Mouse (Mus musculus) cerebellum, adult 2 months (tissue): ENCODE results near the gene Mypop. TPM values are rescaled to one million over a fixed set of nuclear protein-coding genes. Genes with fewer than 3 reads are reported as not detected.

Source experiments
- DNase-seq, 2 experiments: peaks; one replicate each; pipeline ENCODE4 v3.0.0; 2021
- H3K27ac ChIP-seq: fragments of 200-500 bp; 2 replicates; pipeline ENCODE4 v1.5.1; 2012; ENCODE audit warnings: low read length, control low read depth, inconsistent platforms; ENCODE audit not compliant: insufficient read depth
- H3K27me3 ChIP-seq: fragments of 200-500 bp; 2 replicates; pipeline ENCODE4 v1.6.1; 2012; ENCODE audit warnings: inconsistent platforms, mild to moderate bottlenecking, low read length, moderate library complexity; ENCODE audit not compliant: control insufficient read depth, insufficient read depth
- H3K4me1 ChIP-seq: fragments of 200-500 bp; 2 replicates; pipeline ENCODE4 v1.6.1; 2011; ENCODE audit warnings: low read length; ENCODE audit not compliant: control insufficient read depth, insufficient read depth
- H3K4me3 ChIP-seq: fragments of 200-500 bp; replicated peaks from 2 replicates; pipeline ENCODE3; 2011; ENCODE audit warnings: mild to moderate bottlenecking, low read depth, low read length, control low read depth; ENCODE audit not compliant: insufficient read depth
- CTCF ChIP-seq: fragments of 200-500 bp; IDR thresholded peaks from 2 replicates; pipeline ENCODE4 v1.5.1; 2011; ENCODE audit warnings: low read depth, mild to moderate bottlenecking, control low read depth, low read length, moderate library complexity, borderline replicate concordance; ENCODE audit not compliant: insufficient read depth
- POLR2A ChIP-seq: fragments of 200-500 bp; IDR thresholded peaks from 2 replicates; pipeline ENCODE4 v1.6.1; 2011; ENCODE audit warnings: low read length, control low read depth, borderline replicate concordance; ENCODE audit not compliant: insufficient read depth
- WGBS: fragments of 180-500 bp; shearing (Covaris S2); methylation state at CpG from one replicate; pipeline ENCODE4 v1.1.7; 2018; 5-methylcytosine and 5-hydroxymethylcytosine counted together
- polyA plus RNA-seq: library from polyadenylated mRNA; depleted of rRNA; stranded (reverse); fragments of >200 nt; gene quantifications from 2 replicates; pipeline ENCODE4 v1.2.3, GENCODE M21; 2012; rRNA removed

The Mypop gene
- polyA plus RNA-seq = 52.6 and 55.3 TPM in 2 replicates

DNA sequence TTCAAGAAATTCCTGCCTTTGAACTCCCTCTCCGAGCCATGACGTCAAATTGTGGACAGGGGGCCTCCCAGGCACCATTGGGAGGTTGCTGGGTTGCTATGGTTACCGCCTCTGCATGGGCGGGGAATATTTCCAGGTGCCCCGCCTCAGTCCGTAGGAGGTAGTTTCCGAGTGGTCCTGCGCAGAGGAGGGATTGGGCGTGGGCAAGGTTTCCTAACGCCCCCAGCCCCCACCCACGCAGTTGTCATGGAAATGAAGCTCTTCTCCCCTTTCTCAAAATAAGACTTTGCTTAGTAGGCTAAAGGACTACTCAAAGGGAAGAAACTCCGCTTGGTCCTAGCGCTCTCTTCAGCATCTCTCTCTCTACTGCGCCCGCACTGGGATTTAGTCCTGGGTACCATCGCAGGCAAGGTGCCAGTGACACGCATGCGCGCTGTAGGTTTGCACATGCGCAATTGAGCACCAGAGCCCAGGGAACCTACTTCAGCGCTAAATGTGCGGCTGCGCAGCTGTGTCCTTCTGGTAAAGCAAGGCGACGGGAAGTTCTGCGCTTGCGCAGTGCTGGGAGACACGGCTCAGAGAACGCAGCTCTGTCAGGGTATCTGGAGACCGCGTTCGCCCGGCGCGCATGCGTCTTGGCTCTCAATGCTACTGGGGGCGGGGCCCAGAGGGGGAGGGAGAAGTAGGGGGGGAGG, at the start of gene Mypop:
Gene Mypop, plus strand, starts transcription at position 645 of the 695 bp plus-strand sequence.
- under 1% methylated on average over 37 of the region's 37 CpGs for WGBS
- Histone ChIP-seq H3K27ac (peak within 1 kb of the TSS; percentile 93), H3K27me3 (no peaks in the 10 kb centered on the region), H3K4me3 (peak within 1 kb of the TSS; percentile 80), H3K4me1 (peaks cover 10% of the 10 kb centered on the region; the same call in 1 of the 2 replicates)
- peak; percentile 100 for DNase-seq
- peak; percentile 95; the same call in 1 of the 2 replicates for TF ChIP-seq POLR2A
- TF ChIP-seq CTCF = no peak

DNA sequence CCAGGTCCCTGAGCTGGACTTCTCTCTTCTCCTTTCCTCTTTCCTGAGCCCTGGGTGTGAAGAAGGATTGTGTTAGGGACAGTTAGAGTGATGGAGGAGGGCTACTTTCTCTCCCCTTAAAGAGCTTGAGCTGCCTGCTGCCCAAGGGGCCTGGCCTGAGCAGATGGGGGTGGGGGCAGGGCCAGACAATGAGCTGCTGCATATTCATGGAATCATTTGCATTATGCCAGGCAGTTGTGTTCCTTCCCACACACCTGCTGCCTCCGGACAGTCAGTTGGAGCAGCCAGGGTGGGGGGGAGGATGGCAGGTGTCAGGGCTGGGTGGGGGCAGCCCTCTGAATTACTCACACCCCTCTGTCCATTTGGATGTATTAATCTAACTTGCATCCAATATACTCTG, 48.7 kb upstream of the Mypop start:
- Histone ChIP-seq H3K4me3 (no peak overlapping the region), H3K27me3 (no peaks in the 10 kb centered on the region), H3K4me1 (peaks cover 3% of the 10 kb centered on the region), H3K27ac (no peak overlapping the region)
- DNase-seq = no peak
- 25% methylated on average over 1 of the region's 1 CpGs for WGBS
- TF ChIP-seq CTCF (no peak), POLR2A (no peak)

DNA sequence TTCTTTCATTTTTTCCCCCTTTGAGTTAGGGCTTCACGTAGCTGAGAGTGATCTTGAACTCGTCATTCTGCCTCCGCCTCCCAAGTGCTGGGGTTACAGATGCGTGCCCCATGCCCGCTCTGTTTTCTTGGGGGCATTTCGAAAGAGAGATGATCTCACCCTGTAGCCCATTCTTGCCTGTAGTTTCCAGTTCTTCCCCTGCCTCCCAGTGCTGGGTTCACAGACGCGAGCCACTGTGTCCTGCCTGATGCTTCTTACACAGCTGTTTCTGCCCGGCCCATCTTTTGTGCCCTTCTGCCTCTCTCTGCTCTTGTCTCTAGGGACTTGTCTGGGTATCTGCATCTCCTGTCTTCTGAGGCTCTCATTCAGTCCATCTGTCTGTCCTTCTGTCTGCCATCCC, 48.2 kb upstream of the Mypop start:
- no peak for DNase-seq
- peak overlapping the region; percentile 35; the same call in 1 of the 2 replicates for H3K27ac ChIP-seq
- TF ChIP-seq POLR2A = no peak
- TF ChIP-seq CTCF = no peak
- H3K27me3 ChIP-seq = no peaks in the 10 kb centered on the region
- WGBS = 63% methylated on average over 9 of the region's 9 CpGs
- peaks cover 3% of the 10 kb centered on the region for H3K4me1 ChIP-seq
- H3K4me3 ChIP-seq = no peak overlapping the region

DNA sequence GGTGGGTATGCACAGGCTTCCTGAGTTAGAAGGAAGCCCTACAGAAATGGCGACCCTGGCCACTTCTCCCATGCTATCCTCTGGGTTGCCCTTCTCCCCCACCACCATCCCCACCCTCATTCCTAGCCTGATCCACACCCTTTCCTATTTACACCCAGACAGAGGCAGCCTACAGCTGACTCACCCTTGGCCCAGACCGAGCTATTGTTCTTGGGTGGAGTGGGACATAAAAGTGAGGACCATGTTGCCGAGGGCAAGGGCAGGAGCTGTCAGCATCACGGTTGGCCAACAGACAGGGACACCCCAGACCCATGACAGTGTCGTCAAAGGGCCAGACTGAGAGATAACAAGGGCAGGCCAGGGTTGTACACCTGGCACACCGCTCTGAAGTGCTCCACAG, 42.9 kb upstream of the Mypop start:
- Histone ChIP-seq H3K27ac (no peak overlapping the region), H3K4me3 (no peak overlapping the region), H3K27me3 (no peaks in the 10 kb centered on the region), H3K4me1 (peaks cover 10% of the 10 kb centered on the region; the same call in 1 of the 2 replicates)
- no peak for DNase-seq
- 34% methylated on average over 6 of the region's 6 CpGs for WGBS
- TF ChIP-seq POLR2A (no peak), CTCF (no peak)

DNA sequence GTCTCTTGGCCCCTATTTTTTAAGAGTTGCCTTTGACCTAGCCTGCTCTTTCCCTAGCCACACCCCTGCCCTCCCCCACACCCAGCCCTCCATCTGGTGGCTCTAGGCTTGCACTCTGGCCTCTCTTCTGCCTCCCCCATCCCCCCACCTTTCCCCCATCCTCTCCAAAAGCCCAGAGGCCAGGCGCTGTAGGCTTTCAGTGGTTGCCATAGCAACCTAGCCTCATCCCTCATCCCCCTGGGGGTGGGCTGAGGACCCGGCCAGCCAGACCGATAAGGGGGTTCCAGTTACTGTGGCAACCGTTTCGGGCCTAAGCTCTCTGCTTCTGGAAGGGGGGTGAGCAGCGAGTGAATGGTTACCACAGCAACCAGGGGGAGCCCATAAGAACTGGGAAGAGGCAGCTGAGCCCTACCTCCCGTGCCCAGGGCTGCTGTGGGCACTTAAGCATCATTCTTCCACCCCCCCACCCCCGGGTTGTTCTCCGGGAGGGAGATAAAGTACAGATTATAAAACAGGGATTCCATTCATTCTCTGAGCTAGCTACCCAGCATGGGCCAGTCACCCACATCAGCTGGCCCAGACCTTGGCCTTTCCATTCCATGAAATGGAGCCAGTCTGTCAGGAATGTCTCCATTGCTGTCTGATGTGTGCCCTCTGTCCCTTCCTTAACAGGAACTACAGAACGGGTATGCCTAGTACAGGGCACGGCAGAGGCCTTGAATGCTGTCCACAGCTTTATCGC, 41.1 kb upstream of the Mypop start:
- TF ChIP-seq CTCF (no peak), POLR2A (no peak)
- Histone ChIP-seq H3K4me1 (peaks cover 10% of the 10 kb centered on the region; the same call in 1 of the 2 replicates), H3K27ac (no peak overlapping the region), H3K27me3 (no peaks in the 10 kb centered on the region), H3K4me3 (no peak overlapping the region)
- DNase-seq = no peak
- 27% methylated on average over 12 of the region's 12 CpGs for WGBS

DNA sequence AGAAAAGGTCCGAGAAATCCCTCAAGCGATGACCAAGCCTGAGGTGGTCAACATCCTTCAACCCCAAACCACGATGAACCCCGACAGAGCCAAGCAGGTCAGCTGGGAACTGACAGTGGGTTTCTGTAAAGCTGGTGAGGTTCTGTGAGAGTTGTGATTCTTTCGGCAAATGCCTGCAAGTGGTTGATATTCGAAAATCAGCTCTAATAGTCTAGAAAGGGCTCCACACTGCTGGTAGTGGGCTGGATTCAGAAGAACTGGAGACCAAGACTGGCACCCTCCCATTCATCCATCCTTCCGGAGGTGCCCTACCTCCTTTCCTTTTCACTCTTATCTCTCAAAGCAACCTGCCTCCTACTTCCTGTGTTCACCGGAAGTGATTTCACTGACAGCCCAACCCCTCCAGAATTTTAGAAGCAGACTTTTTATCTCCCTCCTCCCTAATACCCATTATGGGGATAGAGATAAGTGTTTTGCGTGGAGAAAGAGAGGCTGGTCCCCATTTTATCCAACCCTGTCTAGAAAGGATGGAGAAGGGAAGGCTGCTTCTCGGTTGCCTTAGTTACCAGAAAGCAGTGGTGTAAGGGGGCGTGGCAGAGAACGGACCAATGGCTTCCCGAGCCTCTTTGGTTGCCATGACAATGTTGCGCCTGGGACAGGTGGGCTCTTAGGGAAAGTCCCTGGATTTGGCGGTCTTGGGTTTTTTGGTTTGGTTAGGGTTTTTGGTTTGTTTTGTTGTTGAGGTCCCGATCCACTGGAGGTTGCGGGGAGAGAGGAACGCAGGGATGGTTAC, 40.3 kb upstream of the Mypop start:
- no peaks in the 10 kb centered on the region for H3K27me3 ChIP-seq
- WGBS = 38% methylated on average over 18 of the region's 18 CpGs
- no peak overlapping the region for H3K4me3 ChIP-seq
- TF ChIP-seq CTCF = no peak
- no peak for TF ChIP-seq POLR2A
- DNase-seq = no peak
- H3K27ac ChIP-seq = no peak overlapping the region
- peaks cover 10% of the 10 kb centered on the region; the same call in 1 of the 2 replicates for H3K4me1 ChIP-seq

DNA sequence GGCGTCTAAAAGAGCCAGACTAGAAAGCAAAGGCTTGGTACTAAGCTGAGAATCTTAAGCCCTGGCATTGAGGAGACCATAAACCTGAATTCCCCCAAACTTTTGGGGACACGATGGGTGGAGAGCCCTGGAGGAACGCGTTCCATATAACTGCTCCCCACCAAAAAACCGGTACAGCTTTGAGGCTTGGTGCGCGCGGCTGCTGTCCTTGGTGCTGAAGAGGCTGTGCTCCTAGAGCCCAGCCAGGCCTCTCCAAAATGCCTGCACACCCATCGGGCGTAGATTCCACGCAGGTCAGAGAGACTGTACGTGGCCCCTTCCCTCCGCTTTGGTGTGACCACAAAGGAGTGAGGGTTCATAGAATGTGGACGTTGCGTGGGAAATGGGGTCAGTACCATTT, 39.6 kb upstream of the Mypop start:
- Histone ChIP-seq H3K4me3 (no peak overlapping the region), H3K27me3 (no peaks in the 10 kb centered on the region), H3K27ac (no peak overlapping the region), H3K4me1 (peaks cover 10% of the 10 kb centered on the region; the same call in 1 of the 2 replicates)
- TF ChIP-seq POLR2A (no peak), CTCF (no peak)
- WGBS = 57% methylated on average over 15 of the region's 15 CpGs
- DNase-seq = no peak
